Mouse (Mus musculus) ovary, adult 18-20 months (tissue): ENCODE measurements around the gene Sf3a3.

Experiments used
- DNase-seq: peaks from one replicate; pipeline ENCODE4 v3.0.0; 2022; ENCODE audit warnings: low spot score, mixed read lengths

The Sf3a3 gene

DNA sequence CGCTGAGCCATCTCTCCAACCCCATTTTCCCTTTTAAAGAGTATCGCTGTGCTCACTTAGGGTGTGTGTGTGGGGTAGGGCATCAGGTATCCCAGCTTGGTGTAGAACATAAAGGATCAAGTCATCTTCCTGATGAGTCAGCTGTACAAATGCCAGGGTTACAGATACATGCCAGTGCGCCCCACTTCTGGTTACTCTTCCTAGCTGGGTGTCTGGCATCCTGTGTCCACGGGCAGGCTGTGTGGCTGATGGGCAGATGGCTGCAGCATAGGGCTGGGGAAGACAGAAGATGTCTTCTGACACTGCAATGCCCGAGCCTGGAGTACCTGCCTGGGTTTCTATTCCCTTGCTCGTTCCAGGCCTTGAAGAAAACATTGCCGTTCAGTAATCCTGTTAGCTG, 66.8 kb downstream of the Sf3a3 start:
- no peak for DNase-seq
